Mouse (Mus musculus) megakaryocyte progenitor cell, adult 5-6 weeks (primary cell): ENCODE results near the gene Rnf26. TPM values are rescaled to one million over a fixed set of nuclear protein-coding genes. Genes with fewer than 3 reads are reported as not detected.

Experiments
- ATAC-seq: replicated peaks from 2 replicates; pipeline ENCODE4 v1.8.0; 2016; ENCODE audit warnings: mild to moderate bottlenecking, moderate TSS enrichment, inconsistent platforms; ENCODE audit not compliant: poor library complexity
- total RNA-seq, 2 experiments: library from RNA; stranded (forward) in 1 of 2; stranded (reverse) in 1 of 2; fragments of 157-497, 149-512 nt in 1 of 2; fragments of 200-1000 nt in 1 of 2; gene quantifications; 2 replicates each; pipeline versions ENCODE4 v1.2.3 to v1.2.4; 2015 to 2017

The Rnf26 gene
- total RNA-seq, 2 experiments from 2014 or later: 21.2 to 47.7 TPM

GRCm38 (mm10) chr9:44094737-44095136 lies 18.6 kb downstream of the Rnf26 start:
- ATAC-seq: peak; percentile 83

- ATAC-seq: peak; percentile 74
Measured at GRCm38 (mm10) chr9:44093612-44094503, 19.5 kb downstream of the Rnf26 start.

GRCm38 (mm10) chr9:44088877-44089608 lies 24.3 kb downstream of the Rnf26 start:
- peak; percentile 62 for ATAC-seq

- 0 out of 2 replicates have a peak, but pooled peaks have one; percentile 10 for ATAC-seq
Measured at GRCm38 (mm10) chr9:44087761-44088455, 25.4 kb downstream of the Rnf26 start.

GRCm38 (mm10) chr9:44086960-44087359 lies 26.4 kb downstream of the Rnf26 start:
- no peak for ATAC-seq

GRCm38 (mm10) chr9:44085741-44086665 lies 27.3 kb downstream of the Rnf26 start:
- no peak for ATAC-seq

- no peak for ATAC-seq
Measured at GRCm38 (mm10) chr9:44085276-44085675, 28.0 kb downstream of the Rnf26 start.

GRCm38 (mm10) chr9:44084659-44085229 lies 28.6 kb downstream of the Rnf26 start:
- peak; percentile 48 for ATAC-seq

GRCm38 (mm10) chr9:44084236-44084635 lies 29.1 kb downstream of the Rnf26 start:
- ATAC-seq: no peak

GRCm38 (mm10) chr9:44083392-44084121 lies 29.8 kb downstream of the Rnf26 start:
- ATAC-seq: no peak

- no peak for ATAC-seq
Measured at GRCm38 (mm10) chr9:44082266-44082665, 31.1 kb downstream of the Rnf26 start.

GRCm38 (mm10) chr9:44081581-44081980 lies 31.7 kb downstream of the Rnf26 start:
- no peak for ATAC-seq

- 0 out of 2 replicates have a peak, but pooled peaks have one; percentile 11 for ATAC-seq
Measured at GRCm38 (mm10) chr9:44080953-44081352, 32.4 kb downstream of the Rnf26 start.

- no peak for ATAC-seq
Measured at GRCm38 (mm10) chr9:44079997-44080780, 33.1 kb downstream of the Rnf26 start.

GRCm38 (mm10) chr9:44078955-44079756 lies 34.2 kb downstream of the Rnf26 start:
- ATAC-seq: peak; percentile 34

GRCm38 (mm10) chr9:44078136-44078797 lies 35.0 kb downstream of the Rnf26 start:
- no peak for ATAC-seq
